Comparison of ENCODE assay signal across 18 mouse cellular contexts in genomic region chr17:57280411-57280810, GRCm38 (mm10). TPM values are rescaled to one million over a fixed set of nuclear protein-coding genes. Genes with fewer than 3 reads are reported as not detected.
DNase-seq lines count a peak whose midpoint lies in the region; ATAC-seq and TF ChIP-seq lines count a peak whose summit lies in the region.
"Had no signal": no experiment of that assay in that cellular context is flagged by ENCODE, and none has a peak within 500 bp of the region (broad histone marks: within the 10 kb centered on the region; RNA-seq: fewer than 3 reads in every experiment).

No protein-coding gene starts in this region.

- no peak for DNase-seq in stomach, postnatal 0 days (ENCODE audit: low spot score)
- no peak for DNase-seq in liver, embryonic 11.5 days (ENCODE audit: low spot score)
- DNase-seq in left cerebral cortex, adult 18-20 months (ENCODE audit: low spot score in 2 of 2) = no peak
- no peak for DNase-seq in testis, postnatal 14 days (ENCODE audit: low spot score)
- DNase-seq: cerebellum, adult 2 months; embryo, embryonic 11 days; kidney, postnatal 25 days had no signal

- no peaks in the 10 kb centered on the region for H3K36me3 ChIP-seq in heart, embryonic 15.5 days
- H3K36me3 ChIP-seq in heart, embryonic 11.5 days (ENCODE audit: control insufficient read depth, insufficient read depth, low read length) = no peaks in the 10 kb centered on the region
- H3K36me3 ChIP-seq in stomach, embryonic 16.5 days (ENCODE audit: control insufficient read depth, insufficient read depth, low read length) = no peaks in the 10 kb centered on the region
- H3K36me3 ChIP-seq in stomach, postnatal 0 days (ENCODE audit: control insufficient read depth, insufficient read depth, low read length) = no peaks in the 10 kb centered on the region
- no peaks in the 10 kb centered on the region for H3K36me3 ChIP-seq in liver, embryonic 11.5 days (ENCODE audit: control insufficient read depth, insufficient read depth, low read length)
- H3K36me3 ChIP-seq: limb, embryonic 15.5 days; midbrain, embryonic 13.5 days; neural tube, embryonic 12.5 days had no signal

- peak overlapping the region; percentile 6; the same call in 1 of the 2 replicates for H3K4me2 ChIP-seq in heart, embryonic 15.5 days
- no peak overlapping the region for H3K4me2 ChIP-seq in heart, embryonic 11.5 days
- no peak overlapping the region for H3K4me2 ChIP-seq in stomach, embryonic 16.5 days (ENCODE audit: low read depth, low read length)
- no peak overlapping the region for H3K4me2 ChIP-seq in stomach, postnatal 0 days (replicated peaks; ENCODE audit: low read depth)
- peak overlapping the region; percentile 72 for H3K4me2 ChIP-seq in liver, embryonic 11.5 days
- H3K4me2 ChIP-seq: limb, embryonic 15.5 days; midbrain, embryonic 13.5 days; neural tube, embryonic 12.5 days had no signal

- peak overlapping the region; percentile 31; the same call in 1 of the 2 replicates for H3K4me3 ChIP-seq in heart, embryonic 15.5 days
- H3K4me3 ChIP-seq in heart, embryonic 11.5 days (ENCODE audit: low read depth, low read length) = no peak overlapping the region
- H3K4me3 ChIP-seq in stomach, embryonic 16.5 days (replicated peaks; ENCODE audit: low read length) = peak overlapping the region; percentile 4; the same call in 1 of the 2 replicates
- no peak overlapping the region for H3K4me3 ChIP-seq in stomach, postnatal 0 days (ENCODE audit: low read depth, low read length)
- H3K4me3 ChIP-seq in liver, embryonic 11.5 days (ENCODE audit: low read depth, low read length) = peak overlapping the region; percentile 51
- H3K4me3 ChIP-seq: erythroblast, embryonic 14.5 days; left cerebral cortex, adult 2 months; limb, embryonic 15.5 days; midbrain, embryonic 13.5 days; neural tube, embryonic 12.5 days had no signal

- no peak overlapping the region for H3K27ac ChIP-seq in heart, embryonic 15.5 days
- no peak overlapping the region for H3K27ac ChIP-seq in heart, embryonic 11.5 days (ENCODE audit: low read depth, low read length)
- H3K27ac ChIP-seq in stomach, embryonic 16.5 days (ENCODE audit: low read length) = no peak overlapping the region
- no peak overlapping the region for H3K27ac ChIP-seq in stomach, postnatal 0 days (replicated peaks)
- H3K27ac ChIP-seq in liver, embryonic 11.5 days (ENCODE audit: low read depth, low read length) = no peak overlapping the region
- H3K27ac ChIP-seq: left cerebral cortex, adult 2 months; limb, embryonic 15.5 days; midbrain, embryonic 13.5 days; neural tube, embryonic 12.5 days had no signal

- WGBS in heart, embryonic 15.5 days = 57% methylated on average over 3 of the region's 3 CpGs
- WGBS in heart, embryonic 11.5 days (ENCODE audit: insufficient replicate concordance) = 68% methylated on average over 3 of the region's 3 CpGs
- WGBS in stomach, embryonic 16.5 days = 67% methylated on average over 3 of the region's 3 CpGs
- 65% methylated on average over 3 of the region's 3 CpGs for WGBS in stomach, postnatal 0 days
- WGBS in liver, embryonic 11.5 days = 57% methylated on average over 3 of the region's 3 CpGs

- no peak for ATAC-seq in heart, embryonic 15.5 days (replicated peaks; ENCODE audit: insufficient number of reproducible peaks, insufficient read depth, low FRiP score, low read depth)
- ATAC-seq in heart, embryonic 11.5 days (replicated peaks; ENCODE audit: insufficient number of reproducible peaks, low FRiP score, low TSS enrichment) = no peak
- no peak for ATAC-seq in stomach, embryonic 16.5 days (ENCODE audit: insufficient read depth, low FRiP score)
- ATAC-seq in stomach, postnatal 0 days (ENCODE audit: low FRiP score, low TSS enrichment) = no peak
- ATAC-seq in liver, embryonic 11.5 days (replicated peaks; ENCODE audit: low FRiP score) = no peak
- ATAC-seq in megakaryocyte progenitor cell, adult 5-6 weeks (replicated peaks; ENCODE audit: poor library complexity) = 0 out of 2 replicates have a peak, but pooled peaks have one; percentile 6
- ATAC-seq: intestine, embryonic 16.5 days; midbrain, embryonic 13.5 days; Patski had no signal

- no peak for TF ChIP-seq CTCF in stomach, postnatal 0 days (IDR thresholded peaks at IDR 0.05; ENCODE audit: low read depth)

- peaks cover 9% of the 10 kb centered on the region for H3K4me1 ChIP-seq in heart, embryonic 15.5 days (replicated peaks)
- H3K4me1 ChIP-seq in heart, embryonic 11.5 days (ENCODE audit: control insufficient read depth, insufficient read depth, low read length) = peaks cover 4% of the 10 kb centered on the region
- peaks cover 6% of the 10 kb centered on the region for H3K4me1 ChIP-seq in stomach, embryonic 16.5 days (ENCODE audit: control insufficient read depth, insufficient read depth, low read length)
- H3K4me1 ChIP-seq in stomach, postnatal 0 days (replicated peaks; ENCODE audit: control insufficient read depth, insufficient read depth) = no peaks in the 10 kb centered on the region
- H3K4me1 ChIP-seq in liver, embryonic 11.5 days (replicated peaks; ENCODE audit: control insufficient read depth, insufficient read depth, low read length) = peaks cover 10% of the 10 kb centered on the region

- no peak overlapping the region for H3K9ac ChIP-seq in heart, embryonic 15.5 days
- no peak overlapping the region for H3K9ac ChIP-seq in heart, embryonic 11.5 days (ENCODE audit: low read depth, low read length)
- no peak overlapping the region for H3K9ac ChIP-seq in stomach, embryonic 16.5 days (ENCODE audit: low read length)
- no peak overlapping the region for H3K9ac ChIP-seq in stomach, postnatal 0 days (ENCODE audit: low read length)
- no peak overlapping the region for H3K9ac ChIP-seq in liver, embryonic 11.5 days (ENCODE audit: low read depth, low read length)
- H3K9ac ChIP-seq: limb, embryonic 15.5 days; midbrain, embryonic 13.5 days; neural tube, embryonic 12.5 days had no signal

- H3K27me3 ChIP-seq in heart, embryonic 15.5 days = peaks cover 17% of the 10 kb centered on the region
- peaks cover 18% of the 10 kb centered on the region for H3K27me3 ChIP-seq in heart, embryonic 11.5 days (ENCODE audit: control insufficient read depth, insufficient read depth, low read length)
- peaks cover 3% of the 10 kb centered on the region; the same call in 1 of the 2 replicates for H3K27me3 ChIP-seq in stomach, embryonic 16.5 days (ENCODE audit: control insufficient read depth, insufficient read depth, low read length)
- no peaks in the 10 kb centered on the region for H3K27me3 ChIP-seq in stomach, postnatal 0 days (ENCODE audit: control insufficient read depth, insufficient read depth, low read length)
- H3K27me3 ChIP-seq in liver, embryonic 11.5 days (replicated peaks; ENCODE audit: control insufficient read depth, insufficient read depth, low read length) = peaks cover 6% of the 10 kb centered on the region

- TF ChIP-seq EP300 in stomach, postnatal 0 days (optimal IDR thresholded peaks at IDR 0.05) = no peak

- no peaks in the 10 kb centered on the region for H3K9me3 ChIP-seq in heart, embryonic 15.5 days (replicated peaks)
- no peaks in the 10 kb centered on the region for H3K9me3 ChIP-seq in heart, embryonic 11.5 days (replicated peaks; ENCODE audit: control insufficient read depth, low read length)
- H3K9me3 ChIP-seq in stomach, embryonic 16.5 days (replicated peaks; ENCODE audit: control insufficient read depth, low read length) = no peaks in the 10 kb centered on the region
- H3K9me3 ChIP-seq in stomach, postnatal 0 days (ENCODE audit: control insufficient read depth, low read length) = no peaks in the 10 kb centered on the region
- no peaks in the 10 kb centered on the region for H3K9me3 ChIP-seq in liver, embryonic 11.5 days (ENCODE audit: control insufficient read depth, low read length)
- H3K9me3 ChIP-seq: limb, embryonic 15.5 days; midbrain, embryonic 13.5 days; neural tube, embryonic 12.5 days had no signal

RNA-seq across cellular contexts. Expression of gene Vav1, which starts 1.5 kb away (rescaled TPM):
- polyA plus RNA-seq in heart, embryonic 15.5 days (2015; fragmentation: Nextera tagmentation; extraction: Ambion mirVana) = 1.8 and 9.6 TPM in 2 replicates
- polyA plus RNA-seq in heart, embryonic 11.5 days (2014; fragmentation: Nextera tagmentation; extraction: Ambion mirVana) = 1.7 and 2.2 TPM in 2 replicates
- 3.9 and 5.8 TPM in 2 replicates for polyA plus RNA-seq in stomach, embryonic 16.5 days (2015; fragmentation: Nextera tagmentation; extraction: Ambion mirVana)
- polyA plus RNA-seq in stomach, postnatal 0 days (2015; fragmentation: Nextera tagmentation; extraction: Ambion mirVana) = 1.4 and 1.6 TPM in 2 replicates
- 18.7 and 20.6 TPM in 2 replicates for polyA plus RNA-seq in liver, embryonic 11.5 days (2014; fragmentation: Nextera tagmentation; extraction: Ambion mirVana)
- 79.5 and 87.2 TPM in 2 replicates for total RNA-seq in megakaryocyte progenitor cell, adult 5-6 weeks (2015)
- 286 and 303 TPM in 2 replicates for total RNA-seq in megakaryocyte progenitor cell, adult 5-6 weeks (2017)
- total RNA-seq in left cerebral cortex, adult 18-20 months (2021) = 1 to 10 TPM; 2.9 to 3.1 TPM
- polyA plus RNA-seq: Patski had no signal

RNA-seq across cellular contexts. Expression of gene Trip10, which starts 31.2 kb away (rescaled TPM):
- polyA plus RNA-seq in heart, embryonic 15.5 days (2015; fragmentation: Nextera tagmentation; extraction: Ambion mirVana) = 39.1 and 43.7 TPM in 2 replicates
- 35.1 and 36.9 TPM in 2 replicates for polyA plus RNA-seq in heart, embryonic 11.5 days (2014; fragmentation: Nextera tagmentation; extraction: Ambion mirVana)
- polyA plus RNA-seq in stomach, embryonic 16.5 days (2015; fragmentation: Nextera tagmentation; extraction: Ambion mirVana) = 45.4 and 46.9 TPM in 2 replicates
- 27.5 and 29.9 TPM in 2 replicates for polyA plus RNA-seq in stomach, postnatal 0 days (2015; fragmentation: Nextera tagmentation; extraction: Ambion mirVana)
- 25.5 and 25.9 TPM in 2 replicates for polyA plus RNA-seq in liver, embryonic 11.5 days (2014; fragmentation: Nextera tagmentation; extraction: Ambion mirVana)
- total RNA-seq in megakaryocyte progenitor cell, adult 5-6 weeks (2015) = 3.5 and 3.6 TPM in 2 replicates
- total RNA-seq in megakaryocyte progenitor cell, adult 5-6 weeks (2017) = 7.9 and 8.5 TPM in 2 replicates
- total RNA-seq in left cerebral cortex, adult 18-20 months (2021) = 10 to 100 TPM in 1 of 2 experiments, 1 to 10 TPM in 1; 9.5 to 10.2 TPM

RNA-seq across cellular contexts. Expression of gene Gpr108, which starts 32.2 kb away (rescaled TPM):
- polyA plus RNA-seq in heart, embryonic 15.5 days (2015; fragmentation: Nextera tagmentation; extraction: Ambion mirVana) = 26.5 and 29.0 TPM in 2 replicates
- 24.0 and 24.7 TPM in 2 replicates for polyA plus RNA-seq in heart, embryonic 11.5 days (2014; fragmentation: Nextera tagmentation; extraction: Ambion mirVana)
- 50.0 and 52.0 TPM in 2 replicates for polyA plus RNA-seq in stomach, embryonic 16.5 days (2015; fragmentation: Nextera tagmentation; extraction: Ambion mirVana)
- polyA plus RNA-seq in stomach, postnatal 0 days (2015; fragmentation: Nextera tagmentation; extraction: Ambion mirVana) = 48.0 and 52.4 TPM in 2 replicates
- 26.5 and 30.7 TPM in 2 replicates for polyA plus RNA-seq in liver, embryonic 11.5 days (2014; fragmentation: Nextera tagmentation; extraction: Ambion mirVana)
- total RNA-seq in megakaryocyte progenitor cell, adult 5-6 weeks (2015) = 21.5 and 22.6 TPM in 2 replicates
- 22.5 and 24.4 TPM in 2 replicates for total RNA-seq in megakaryocyte progenitor cell, adult 5-6 weeks (2017)
- total RNA-seq in left cerebral cortex, adult 18-20 months (2021) = 10 to 100 TPM; 24.1 to 26.7 TPM

RNA-seq across cellular contexts. Expression of gene C3, which starts 52.5 kb away (rescaled TPM):
- polyA plus RNA-seq in heart, embryonic 15.5 days (2015; fragmentation: Nextera tagmentation; extraction: Ambion mirVana) = 1.8 and 5.6 TPM in 2 replicates
- polyA plus RNA-seq in heart, embryonic 11.5 days (2014; fragmentation: Nextera tagmentation; extraction: Ambion mirVana) = 1.3 and 1.6 TPM in 2 replicates
- polyA plus RNA-seq in stomach, embryonic 16.5 days (2015; fragmentation: Nextera tagmentation; extraction: Ambion mirVana) = 17.0 and 19.5 TPM in 2 replicates
- 9.3 and 9.8 TPM in 2 replicates for polyA plus RNA-seq in stomach, postnatal 0 days (2015; fragmentation: Nextera tagmentation; extraction: Ambion mirVana)
- polyA plus RNA-seq in liver, embryonic 11.5 days (2014; fragmentation: Nextera tagmentation; extraction: Ambion mirVana) = 71.7 and 82.8 TPM in 2 replicates
- 164 and 202 TPM in 2 replicates for total RNA-seq in megakaryocyte progenitor cell, adult 5-6 weeks (2015)
- total RNA-seq in megakaryocyte progenitor cell, adult 5-6 weeks (2017) = 211 and 263 TPM in 2 replicates
- total RNA-seq in left cerebral cortex, adult 18-20 months (2021) = under 1 TPM in 1 of 2 experiments, not detected in 1; 0.84 TPM

Comparison
In these comparisons a context has a peak if more than half of its experiments do, and no peak if none do; other contexts are left out.
1. H3K4me2 ChIP-seq: peak in heart, embryonic 15.5 days (single experiment) and liver, embryonic 11.5 days (single experiment); none in heart, embryonic 11.5 days (single experiment), stomach, embryonic 16.5 days (single experiment) and stomach, postnatal 0 days (single experiment).
2. H3K4me3 ChIP-seq: peak in heart, embryonic 15.5 days (single experiment), stomach, embryonic 16.5 days (single experiment) and liver, embryonic 11.5 days (single experiment); none in heart, embryonic 11.5 days (single experiment) and stomach, postnatal 0 days (single experiment).